Mouse (Mus musculus): ENCODE measurements around the gene Wdr46. TPM values are rescaled to one million over a fixed set of nuclear protein-coding genes. Genes with fewer than 3 reads are reported as not detected.
"Not testable (repeated sequence)": the region's sequence is repeated elsewhere in the genome, so short reads cannot be mapped to it uniquely, and the experiment has no call there.

Wdr46 gene
- total RNA-seq, 2 experiments from 2014 or later = 11.2 to 12.0 TPM

DNA sequence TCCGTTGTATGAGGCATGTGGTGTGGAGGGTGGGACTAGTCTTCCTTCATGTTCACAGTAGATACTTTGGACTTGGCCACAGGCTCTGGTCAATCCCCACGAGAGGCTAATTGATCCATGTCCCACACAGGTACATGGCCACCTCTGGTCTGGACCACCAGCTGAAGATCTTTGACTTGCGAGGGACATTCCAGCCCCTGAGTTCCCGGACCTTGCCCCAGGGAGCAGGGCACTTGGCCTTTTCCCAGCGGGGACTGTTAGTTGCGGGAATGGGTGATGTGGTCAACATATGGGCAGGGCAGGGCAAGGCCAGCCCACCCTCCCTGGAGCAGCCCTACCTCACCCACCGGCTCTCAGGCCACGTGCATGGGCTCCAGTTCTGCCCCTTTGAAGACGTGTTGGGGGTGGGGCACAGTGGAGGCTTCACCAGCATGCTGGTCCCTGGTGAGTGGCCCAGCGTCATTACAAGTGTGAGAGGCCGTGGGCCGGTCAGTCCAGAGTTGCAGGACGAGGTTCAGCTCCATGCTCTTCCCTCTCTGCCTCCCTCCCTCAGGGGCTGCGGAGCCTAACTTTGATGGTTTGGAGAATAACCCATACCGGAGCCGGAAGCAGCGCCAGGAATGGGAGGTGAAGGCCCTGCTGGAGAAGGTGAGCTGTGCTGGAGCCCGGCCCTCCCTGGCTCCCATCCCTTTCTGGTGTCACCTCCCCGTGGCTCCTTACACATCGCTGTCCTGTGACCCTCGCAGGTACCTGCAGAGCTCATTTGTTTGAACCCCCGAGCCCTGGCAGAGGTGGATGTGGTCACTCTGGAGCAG is 7.8 kb downstream of the Wdr46 start:
- no peak for DNase-seq (ENCODE audit: low spot score in 2 of 2)
- intact Hi-C loops (cut with DNase I) = no loop called here

DNA sequence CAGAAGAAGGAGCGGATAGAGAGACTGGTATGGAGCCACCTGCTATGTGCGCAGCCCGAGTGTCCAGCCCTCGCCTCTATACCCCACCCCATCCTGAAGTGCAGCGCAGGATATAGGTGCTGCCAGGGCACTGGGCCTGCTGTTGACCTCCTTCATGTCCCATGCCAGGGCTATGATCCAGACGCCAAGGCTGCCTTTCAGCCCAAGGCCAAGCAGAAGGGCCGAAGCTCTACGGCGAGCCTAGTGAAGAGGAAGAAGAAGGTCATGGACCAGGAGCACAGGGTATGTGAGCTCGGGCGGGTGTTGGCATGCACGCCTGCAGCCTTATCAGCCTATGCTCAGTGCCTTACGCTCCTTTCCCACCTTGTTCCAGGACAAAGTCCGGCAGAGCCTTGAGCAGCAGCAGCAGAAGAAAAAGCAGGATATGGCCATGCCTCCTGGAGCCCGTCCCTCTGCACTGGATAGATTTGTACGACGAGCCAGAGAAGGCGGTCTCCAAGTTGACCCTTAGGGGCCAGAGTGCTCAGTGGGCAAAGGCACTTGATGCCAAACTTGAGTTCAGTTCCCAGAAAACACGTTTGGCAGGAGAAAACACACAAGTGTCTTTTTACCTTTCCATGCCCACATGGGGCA is 8.6 kb downstream of the Wdr46 start:
- DNase-seq (ENCODE audit: low spot score in 2 of 2) = no peak
- intact Hi-C loops (cut with DNase I) = no loop called here

DNA sequence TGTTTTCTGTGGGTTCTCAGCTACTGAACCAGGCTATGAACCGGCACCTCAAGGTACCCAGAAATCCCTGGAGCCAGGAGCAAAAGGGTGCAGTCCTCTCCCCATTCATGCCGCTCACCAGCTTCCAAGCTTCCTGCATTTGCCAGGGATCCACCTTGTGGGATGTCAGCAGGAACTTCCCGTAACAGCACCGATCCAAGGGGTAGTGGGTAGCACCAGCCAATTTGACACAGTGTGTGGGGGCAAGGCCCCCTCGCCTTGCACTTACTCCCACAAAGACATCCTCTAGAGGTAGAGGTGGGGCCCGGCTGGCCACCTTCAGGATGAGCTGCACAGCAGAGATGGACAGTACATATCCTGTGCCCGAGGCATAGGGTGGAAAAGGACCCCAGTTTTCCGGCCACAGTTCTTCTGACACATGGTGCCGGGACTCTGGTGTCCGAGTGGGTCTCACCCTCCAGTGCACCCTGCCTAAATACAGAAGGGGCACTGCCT is 9.7 kb downstream of the Wdr46 start:
- intact Hi-C loops (cut with DNase I) = no loop called here
- DNase-seq (ENCODE audit: low spot score in 2 of 2) = no peak

DNA sequence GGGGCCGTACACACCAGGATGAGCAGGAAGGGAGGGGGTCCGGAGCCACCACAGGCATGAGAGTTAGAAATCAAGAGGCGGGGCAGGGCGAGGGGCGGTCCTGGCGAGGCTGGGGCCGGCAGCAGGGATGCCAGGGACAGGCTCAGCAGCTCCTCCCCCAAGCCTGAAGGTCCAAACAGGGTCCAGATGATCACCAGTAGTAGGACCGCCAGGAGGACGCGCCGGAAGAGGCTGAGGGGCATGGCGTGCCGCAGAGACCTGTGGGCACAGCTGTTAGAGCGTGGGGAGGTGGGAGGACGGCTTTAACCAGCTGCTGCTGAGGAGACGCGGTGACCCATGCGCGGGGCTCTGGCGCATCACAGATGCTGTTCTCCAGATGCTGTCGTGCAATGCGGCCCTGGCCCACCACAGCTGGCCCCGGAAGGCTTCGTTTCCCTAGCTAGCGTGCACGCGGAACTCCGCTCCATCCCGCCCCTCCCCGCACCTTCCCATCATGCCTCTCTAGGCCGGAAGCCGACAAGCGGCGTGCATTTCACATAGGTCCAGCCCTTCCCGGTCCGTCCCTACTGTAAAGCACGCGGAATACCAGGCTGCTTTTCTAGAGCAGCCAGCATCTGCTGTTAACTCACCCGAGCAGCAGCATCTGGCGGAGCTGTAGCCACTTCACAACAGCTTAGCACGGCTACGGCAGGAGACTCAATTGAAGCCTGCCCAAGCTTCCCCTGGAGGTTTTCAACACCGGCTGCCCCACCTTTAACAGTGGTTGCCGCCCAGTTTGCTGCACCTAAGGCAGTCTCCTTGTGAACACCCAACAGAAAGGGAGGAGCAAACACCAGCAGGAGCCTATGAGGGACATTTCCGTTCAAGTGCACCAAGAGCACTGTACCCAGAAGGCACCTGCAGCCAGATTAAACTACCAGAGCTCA is 10.8 kb downstream of the Wdr46 start, which contains the start of gene B3galt4:
Gene B3galt4, minus strand, starts transcription at position 468 of the 926 bp plus-strand sequence.
- intact Hi-C loops (cut with DNase I) = loop anchor here (1.0 kb wide), 2 partner anchors 11 to 22 kb away; partner anchors contain the start of genes Pfdn6, Rgl2 and Wdr46
- DNase-seq (ENCODE audit: low spot score in 2 of 2) = peak; percentile 79 to 85

DNA sequence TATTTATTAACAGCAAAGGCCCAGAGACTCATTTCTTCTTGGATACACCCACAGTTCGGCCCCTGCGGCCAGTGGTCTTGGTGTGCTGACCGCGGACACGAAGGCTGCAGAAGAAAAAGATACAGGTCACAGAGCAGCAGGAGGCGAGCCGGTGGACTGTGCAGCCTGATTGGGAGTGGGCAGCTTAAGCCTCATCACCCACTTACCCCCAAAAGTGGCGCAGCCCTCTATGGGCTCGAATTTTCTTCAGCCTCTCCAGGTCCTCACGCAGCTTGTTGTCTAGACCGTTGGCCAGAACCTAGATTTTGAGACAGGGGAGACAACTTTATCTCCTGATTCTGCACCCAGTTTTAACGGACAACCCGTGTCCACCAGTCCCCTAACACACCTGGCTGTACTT is 11.6 kb downstream of the Wdr46 start:
- intact Hi-C loops (cut with DNase I); DNase-seq (ENCODE audit: low spot score in 2 of 2): not testable (repeated sequence)

DNA sequence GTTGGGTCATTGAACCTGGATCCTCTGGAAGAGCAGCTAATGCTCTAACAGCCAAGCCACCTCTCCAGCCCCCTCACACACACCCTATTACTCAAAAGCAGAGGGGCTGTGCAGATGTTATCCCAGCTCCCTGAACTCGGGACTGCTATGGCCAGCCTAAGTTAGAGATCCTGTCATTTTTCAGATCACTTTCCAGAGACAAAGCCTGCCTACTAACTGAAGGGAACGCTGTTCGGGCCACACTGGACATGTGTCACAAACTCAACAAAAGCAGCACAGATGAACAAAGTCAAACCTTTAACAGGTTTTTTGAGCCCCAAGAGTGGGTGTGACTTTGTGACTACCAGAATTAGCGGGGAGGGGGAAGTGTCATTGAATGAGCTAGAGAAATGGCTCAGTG is 12.4 kb downstream of the Wdr46 start:
- no peak for DNase-seq (ENCODE audit: low spot score in 2 of 2)
- intact Hi-C loops (cut with DNase I) = no loop called here

DNA sequence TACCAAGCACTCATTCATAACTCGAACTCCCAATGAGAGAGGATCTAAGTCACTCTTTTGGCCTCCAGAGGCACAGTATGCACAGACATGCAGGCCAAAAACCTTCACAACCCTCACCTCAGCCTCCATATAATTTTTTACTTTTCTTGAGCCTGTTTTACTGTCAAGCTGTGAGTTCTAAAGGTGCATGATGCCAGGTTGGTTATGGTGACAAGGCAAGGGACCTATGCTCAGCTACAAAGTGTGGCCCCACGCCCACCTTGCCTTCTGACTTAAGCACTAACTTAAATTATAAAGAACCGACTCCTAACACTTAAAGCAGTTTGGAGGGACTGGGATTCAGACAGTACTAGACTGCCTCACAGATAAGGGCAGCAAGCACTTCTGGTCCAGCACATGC is 12.8 kb downstream of the Wdr46 start:
- intact Hi-C loops (cut with DNase I) = no loop called here

DNA sequence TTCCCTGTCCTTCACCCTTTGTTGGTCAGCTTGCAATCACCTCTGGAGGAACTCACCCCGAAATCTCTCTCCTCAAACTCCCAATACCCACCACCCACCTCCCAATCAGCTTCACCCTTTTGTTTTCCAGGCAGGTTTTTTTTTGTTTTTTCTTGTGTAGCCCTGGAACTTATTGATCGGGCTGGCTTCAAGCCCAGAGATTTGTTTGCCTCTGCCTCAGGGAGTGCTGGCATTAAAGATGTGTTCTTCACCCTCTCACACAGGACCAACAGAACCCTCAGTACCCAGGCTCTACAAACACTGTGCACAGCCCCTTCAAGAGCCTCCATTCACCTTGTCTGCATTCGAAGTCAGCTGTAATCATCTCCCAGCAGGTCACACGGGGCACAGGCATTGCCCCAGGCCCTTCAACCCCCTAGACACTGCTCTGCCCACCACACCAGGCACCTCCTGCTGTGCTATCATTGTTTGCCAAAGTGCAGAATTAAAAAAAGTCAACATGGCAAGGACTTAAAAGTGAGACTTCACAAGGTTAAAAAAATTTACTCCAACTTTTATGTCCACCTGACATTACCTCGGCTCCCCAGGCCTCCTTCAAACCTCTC is 13.6 kb downstream of the Wdr46 start:
- no peak for DNase-seq (ENCODE audit: low spot score in 2 of 2)
- intact Hi-C loops (cut with DNase I) = no loop called here

More for the DNA sequence above, 12.8 kb downstream of the Wdr46 start:
- no peak for DNase-seq (ENCODE audit: low spot score in 2 of 2)

DNA sequence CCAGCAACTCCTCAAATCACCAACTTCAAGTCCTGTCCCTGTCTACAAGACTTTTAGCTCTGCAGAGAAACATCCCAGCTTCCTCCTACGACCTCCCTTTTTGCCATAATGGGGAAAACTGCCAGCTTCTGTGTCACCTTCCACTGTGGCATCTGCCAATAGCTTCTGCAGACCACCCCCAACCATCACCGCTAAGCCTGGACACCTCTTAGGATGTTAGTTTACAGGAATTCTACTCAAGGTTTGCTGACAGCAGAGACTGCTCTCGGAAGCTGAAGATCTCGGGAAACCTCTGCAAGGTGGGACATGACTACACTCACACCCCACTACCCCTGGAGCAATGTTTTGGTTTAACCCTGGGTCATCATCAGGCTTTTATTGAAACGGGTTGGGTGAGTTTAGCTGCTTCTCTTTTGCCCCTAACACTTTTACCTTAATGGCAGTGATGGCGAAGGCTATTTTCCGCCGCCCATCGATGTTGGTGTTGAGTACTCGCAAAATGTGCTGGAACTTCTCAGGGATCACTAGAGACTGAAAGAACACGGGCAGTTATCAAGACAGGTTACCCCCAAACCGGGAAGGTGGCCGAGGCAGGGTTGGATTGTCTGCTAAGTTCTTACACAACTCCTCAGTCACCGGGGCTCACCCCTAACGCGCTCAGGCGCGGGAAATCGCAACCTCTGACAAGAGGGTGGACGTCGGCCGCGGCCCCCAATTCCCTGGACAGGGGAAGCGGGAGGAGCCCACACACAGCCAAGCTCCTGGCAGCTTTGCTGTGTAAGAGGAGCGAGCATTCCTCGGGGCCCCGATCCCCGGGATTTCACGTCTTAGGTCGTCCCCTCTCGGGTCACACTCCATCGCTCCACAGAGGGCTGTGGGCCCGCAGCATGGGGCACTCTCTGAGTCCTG is 14.4 kb downstream of the Wdr46 start:
- no peak for DNase-seq (ENCODE audit: low spot score in 2 of 2)
- intact Hi-C loops (cut with DNase I) = loop anchor here (1.0 to 5.0 kb wide), 3 partner anchors 15 to 1392 kb away; partner anchors contain the start of genes Pfdn6 and Wdr46

DNA sequence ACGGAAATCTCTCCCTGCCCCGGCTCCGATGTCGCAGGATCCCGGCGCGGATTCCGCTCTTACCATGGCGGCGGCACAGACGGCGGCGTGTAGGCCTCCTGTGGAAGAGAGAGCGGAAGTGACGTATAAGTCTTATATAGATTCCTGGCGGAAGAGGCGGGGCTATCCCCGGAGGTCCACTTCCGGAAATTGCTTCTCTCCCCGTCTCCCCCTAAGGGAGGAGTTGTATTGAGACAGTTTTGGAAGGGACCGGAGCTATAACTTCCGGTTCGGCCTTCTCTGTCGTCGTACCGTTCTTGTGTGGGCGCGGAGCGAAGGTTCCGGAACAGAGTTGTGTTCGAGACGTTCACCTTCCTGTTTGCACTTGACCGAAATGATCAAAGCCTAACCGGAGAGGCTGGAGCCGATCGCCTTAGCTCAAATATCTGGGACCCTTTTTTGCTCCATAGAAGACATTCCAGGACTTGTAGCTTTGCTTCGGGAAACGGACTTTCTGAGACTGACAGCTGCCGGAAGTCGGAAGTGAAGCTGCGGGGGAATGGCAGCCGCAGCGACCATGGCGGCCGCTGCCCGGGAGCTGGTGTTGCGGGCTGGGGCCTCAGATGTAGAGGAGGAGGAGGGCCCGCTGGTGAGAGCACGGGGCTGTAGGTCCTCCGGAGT is 15.2 kb downstream of the Wdr46 start, which contains the start of the genes Vps52 and Rps18:
Gene Vps52, plus strand, starts transcription at position 258 of the 660 bp plus-strand sequence.
Gene Rps18, minus strand, starts transcription at position 447 of the 660 bp plus-strand sequence.
- peak; percentile 95 to 99 for DNase-seq (ENCODE audit: low spot score in 2 of 2)
- intact Hi-C loops (cut with DNase I) = loop anchor here (1.0 to 5.0 kb wide), 4 partner anchors 15 to 1392 kb away; partner anchors contain the start of genes Pfdn6 and Wdr46

DNA sequence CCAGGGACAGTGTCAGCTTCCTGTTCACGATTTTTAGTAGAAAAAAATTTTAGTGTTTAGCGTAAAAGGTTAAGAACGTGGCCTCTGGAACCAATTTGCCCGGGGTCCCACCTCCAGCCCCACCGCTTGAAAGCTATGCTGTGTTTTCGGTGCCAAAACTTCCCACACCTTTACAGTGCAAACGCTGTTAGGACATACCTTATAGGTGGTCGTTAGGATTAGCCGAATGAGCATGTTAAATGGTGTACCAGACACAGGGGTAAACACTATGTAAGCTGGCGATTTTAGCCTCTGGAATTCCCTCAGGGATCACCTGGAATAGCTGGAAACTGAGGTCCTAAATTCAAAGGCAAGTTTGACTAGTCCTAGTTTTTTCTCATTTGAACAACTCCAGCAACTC is 15.9 kb downstream of the Wdr46 start:
- no peak for DNase-seq (ENCODE audit: low spot score in 2 of 2)
- intact Hi-C loops (cut with DNase I) = loop anchor here (2.0 to 5.0 kb wide), 3 partner anchors 64 to 1391 kb away; no protein-coding TSS in a partner anchor

DNA sequence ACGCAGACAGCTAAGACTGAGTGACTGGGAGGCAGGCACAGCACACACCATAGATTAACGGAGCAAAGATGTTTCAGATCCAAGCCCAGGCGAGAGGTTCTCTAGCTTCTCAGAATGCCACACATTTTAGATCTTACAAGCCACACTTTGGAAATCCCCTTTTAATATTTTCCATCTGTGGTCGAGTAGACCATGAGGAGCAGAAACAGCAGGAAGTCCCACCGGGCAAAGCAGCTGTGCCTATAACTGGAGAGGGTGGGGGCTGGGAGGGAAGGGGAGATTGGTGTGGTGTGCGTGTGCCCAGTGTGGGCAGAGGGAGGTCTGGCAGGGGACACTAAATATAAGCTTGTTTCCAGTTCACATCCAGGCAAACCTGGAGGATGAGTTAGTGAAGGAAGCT is 17.0 kb downstream of the Wdr46 start:
- intact Hi-C loops (cut with DNase I) = loop anchor here (2.0 to 5.0 kb wide), 3 partner anchors 63 to 1390 kb away; no protein-coding TSS in a partner anchor
- no peak for DNase-seq (ENCODE audit: low spot score in 2 of 2)

DNA sequence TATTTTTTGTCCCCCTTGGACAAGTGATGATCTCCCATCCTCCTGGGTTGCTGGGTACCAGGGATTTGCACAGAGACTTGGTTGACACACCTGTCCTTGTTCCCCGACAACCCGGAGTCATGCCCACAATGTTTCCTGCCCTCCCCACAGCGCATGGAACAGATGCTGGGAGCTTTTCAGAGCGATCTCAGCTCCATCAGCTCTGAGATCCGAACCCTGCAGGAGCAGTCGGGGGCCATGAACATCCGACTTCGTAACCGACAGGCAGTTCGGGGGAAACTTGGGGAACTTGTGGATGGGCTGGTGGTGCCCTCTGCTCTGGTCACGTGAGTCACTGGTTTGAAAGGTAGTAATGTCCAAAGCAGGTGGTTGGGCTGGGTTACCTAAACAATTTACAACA is 18.0 kb downstream of the Wdr46 start:
- DNase-seq (ENCODE audit: low spot score in 2 of 2) = no peak
- intact Hi-C loops (cut with DNase I) = loop anchor here (5.0 kb wide), 2 partner anchors 1334 to 1389 kb away; no protein-coding TSS in a partner anchor

DNA sequence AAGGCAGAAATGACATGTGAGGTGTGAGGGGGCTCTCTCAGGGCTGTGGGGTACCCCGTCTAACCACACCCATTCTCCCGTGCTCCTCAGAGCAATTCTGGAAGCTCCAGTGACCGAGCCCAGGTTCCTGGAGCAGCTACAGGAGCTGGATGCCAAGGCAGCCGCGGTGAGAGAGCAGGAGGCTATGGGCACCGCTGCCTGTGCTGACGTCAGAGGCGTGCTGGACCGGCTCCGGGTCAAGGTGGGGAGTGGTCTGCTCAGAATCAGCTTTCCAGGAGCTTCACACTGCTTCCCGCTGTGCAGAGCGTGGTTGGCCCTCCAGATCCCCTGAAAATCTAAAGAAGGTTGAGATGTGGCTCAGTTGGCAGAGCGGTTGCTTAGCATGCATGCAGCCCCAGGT is 18.7 kb downstream of the Wdr46 start:
- no peak for DNase-seq (ENCODE audit: low spot score in 2 of 2)
- intact Hi-C loops (cut with DNase I) = loop anchor here (5.0 kb wide), 2 partner anchors 1333 to 1388 kb away; no protein-coding TSS in a partner anchor

DNA sequence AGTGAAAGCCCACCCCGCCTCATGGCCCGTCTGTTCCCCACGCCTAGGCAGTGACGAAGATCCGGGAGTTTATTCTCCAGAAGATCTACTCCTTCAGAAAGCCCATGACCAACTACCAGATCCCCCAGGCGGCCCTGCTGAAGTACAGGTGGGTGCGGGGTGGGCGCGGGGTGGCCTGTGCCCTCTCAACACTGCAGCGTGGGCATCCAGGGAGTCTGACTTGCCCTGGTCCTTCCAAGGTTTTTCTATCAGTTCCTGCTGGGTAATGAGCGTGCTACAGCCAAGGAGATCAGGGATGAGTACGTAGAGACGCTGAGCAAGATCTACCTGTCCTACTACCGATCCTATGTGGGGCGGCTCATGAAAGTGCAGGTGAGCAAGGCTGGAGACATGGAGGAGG is 19.5 kb downstream of the Wdr46 start:
- intact Hi-C loops (cut with DNase I) = loop anchor here (1.0 to 5.0 kb wide), 3 partner anchors 1319 to 1387 kb away; no protein-coding TSS in a partner anchor
- no peak for DNase-seq (ENCODE audit: low spot score in 2 of 2)

DNA sequence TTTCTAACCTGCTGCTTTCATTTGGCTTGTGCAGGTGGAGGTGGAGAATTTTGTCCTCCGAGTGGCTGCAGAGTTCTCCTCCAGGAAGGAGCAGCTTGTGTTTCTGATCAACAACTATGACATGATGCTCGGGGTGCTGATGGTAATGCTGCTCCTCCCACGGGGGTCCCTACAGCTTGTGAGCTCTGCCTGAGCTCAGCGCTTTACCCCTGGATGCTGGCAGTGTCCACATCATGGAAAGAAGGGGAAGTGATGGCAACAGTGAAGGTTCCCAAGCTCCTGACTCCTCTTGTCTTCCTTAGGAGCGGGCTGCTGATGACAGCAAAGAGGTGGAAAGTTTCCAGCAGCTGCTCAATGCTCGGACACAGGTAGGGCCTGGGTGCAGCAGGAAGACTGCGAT is 22.4 kb downstream of the Wdr46 start:
- DNase-seq (ENCODE audit: low spot score in 2 of 2) = no peak
- intact Hi-C loops (cut with DNase I) = no loop called here
